Mouse (Mus musculus) midbrain, embryonic 15.5 days (tissue): ENCODE measurements around the gene Fsd1l. TPM values are rescaled to one million over a fixed set of nuclear protein-coding genes. Genes with fewer than 3 reads are reported as not detected.

Source experiments
- ATAC-seq: fragments of 200-750 bp; cut with Nextera tagmentation; replicated peaks from 2 replicates; pipeline ENCODE4 v1.8.0; 2017; ENCODE audit warnings: moderate TSS enrichment
- H3K27ac ChIP-seq: fragments of 300-500 bp; sonication (generic); 2 replicates; pipeline ENCODE4 v1.5.1; 2015; ENCODE audit warnings: mild to moderate bottlenecking, inconsistent platforms
- H3K27me3 ChIP-seq: fragments of 300-500 bp; sonication (generic); replicated peaks from 2 replicates; pipeline ENCODE4 v1.6.1; 2015; ENCODE audit warnings: inconsistent platforms
- H3K36me3 ChIP-seq: fragments of 300-500 bp; sonication (generic); replicated peaks from 2 replicates; pipeline ENCODE4 v1.6.1; 2015; ENCODE audit warnings: inconsistent platforms
- H3K4me1 ChIP-seq: fragments of 300-500 bp; sonication (generic); 2 replicates; pipeline ENCODE4 v1.6.1; 2015; ENCODE audit warnings: inconsistent platforms
- H3K4me2 ChIP-seq: fragments of 300-500 bp; sonication (generic); 2 replicates; pipeline ENCODE4 v1.6.1; 2015; ENCODE audit warnings: inconsistent platforms, mild to moderate bottlenecking, moderate library complexity
- H3K4me3 ChIP-seq: fragments of 300-500 bp; sonication (generic); 2 replicates; pipeline ENCODE4 v1.5.1; 2015; ENCODE audit warnings: mild to moderate bottlenecking, inconsistent platforms
- H3K9ac ChIP-seq: fragments of 300-500 bp; sonication (generic); 2 replicates; pipeline ENCODE4 v1.6.1; 2015; ENCODE audit warnings: mild to moderate bottlenecking, inconsistent platforms
- H3K9me3 ChIP-seq: fragments of 300-500 bp; sonication (generic); 2 replicates; pipeline ENCODE4 v1.6.1; 2016; ENCODE audit warnings: inconsistent platforms
- WGBS: fragments of 180-500 bp; shearing (Covaris S2); methylation state at CpG from one replicate; pipeline ENCODE4 v1.1.7; 2015; ENCODE audit warnings: mixed read lengths; 5-methylcytosine and 5-hydroxymethylcytosine counted together
- polyA plus RNA-seq: library from polyadenylated mRNA; unstranded; fragments of >200 nt; fragmentation: Nextera tagmentation; extraction: Ambion mirVana; gene quantifications from 2 replicates; pipeline ENCODE4 v1.2.1, GENCODE M21; 2015

Gene Fsd1l
- polyA plus RNA-seq = 35.4 and 42.7 TPM in 2 replicates

- WGBS = under 1% methylated on average over 87 of the region's 88 CpGs
- no peaks in the 10 kb centered on the region for H3K36me3 ChIP-seq
- H3K27ac ChIP-seq = peak within 1 kb of the TSS; percentile 95
- ATAC-seq = peak; percentile 93
- H3K9ac ChIP-seq = peak within 1 kb of the TSS; percentile 89
- H3K4me1 ChIP-seq = peaks cover 46% of the 10 kb centered on the region
- peak within 1 kb of the TSS; percentile 85 for H3K4me3 ChIP-seq
- no peaks in the 10 kb centered on the region for H3K9me3 ChIP-seq
- H3K27me3 ChIP-seq = no peaks in the 10 kb centered on the region
- H3K4me2 ChIP-seq = peak within 1 kb of the TSS; percentile 75
Observed at GRCm38 (mm10) chr4:53631316-53632010, at the start of gene Fsd1l. Gene Fsd1l, plus strand, starts transcription at chr4:53631471.

- H3K4me2 ChIP-seq = no peak overlapping the region
- H3K4me3 ChIP-seq = no peak overlapping the region
- no peaks in the 10 kb centered on the region for H3K9me3 ChIP-seq
- no peak overlapping the region for H3K9ac ChIP-seq
- H3K27me3 ChIP-seq = no peaks in the 10 kb centered on the region
- H3K4me1 ChIP-seq = 0 out of 2 replicates have a peak, but pooled peaks cover 4% of the 10 kb centered on the region
- H3K27ac ChIP-seq = no peak overlapping the region
- no peaks in the 10 kb centered on the region for H3K36me3 ChIP-seq
- ATAC-seq = no peak
Observed at GRCm38 (mm10) chr4:53587676-53588075, 43.6 kb upstream of the Fsd1l start.

DNA sequence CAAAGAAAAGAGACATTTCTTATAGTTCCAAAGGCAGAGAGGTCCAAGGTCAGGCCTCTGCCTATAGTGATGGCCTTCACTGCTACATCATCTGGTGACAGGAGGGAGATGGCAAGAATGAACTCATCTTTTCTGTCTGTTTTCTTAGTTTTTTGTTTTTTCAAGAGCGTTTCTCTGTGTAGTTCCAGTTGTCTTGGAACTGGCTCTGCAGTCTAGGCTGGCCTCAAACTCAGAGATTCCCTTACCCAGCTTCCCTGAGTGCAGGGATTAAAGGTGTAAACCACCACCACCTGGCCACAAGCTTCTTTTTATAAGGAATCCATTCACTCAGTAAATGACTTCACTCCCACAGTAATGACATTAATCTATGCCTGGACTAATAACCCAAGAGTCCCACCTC lies 42.3 kb upstream of the Fsd1l start:
- Histone ChIP-seq H3K4me3 (no peak overlapping the region), H3K27me3 (no peaks in the 10 kb centered on the region), H3K4me2 (no peak overlapping the region), H3K36me3 (no peaks in the 10 kb centered on the region), H3K27ac (no peak overlapping the region), H3K4me1 (0 out of 2 replicates have a peak, but pooled peaks cover 4% of the 10 kb centered on the region), H3K9ac (no peak overlapping the region), H3K9me3 (no peaks in the 10 kb centered on the region)
- WGBS = 76% methylated on average over 1 of the region's 1 CpGs
- no peak for ATAC-seq

DNA sequence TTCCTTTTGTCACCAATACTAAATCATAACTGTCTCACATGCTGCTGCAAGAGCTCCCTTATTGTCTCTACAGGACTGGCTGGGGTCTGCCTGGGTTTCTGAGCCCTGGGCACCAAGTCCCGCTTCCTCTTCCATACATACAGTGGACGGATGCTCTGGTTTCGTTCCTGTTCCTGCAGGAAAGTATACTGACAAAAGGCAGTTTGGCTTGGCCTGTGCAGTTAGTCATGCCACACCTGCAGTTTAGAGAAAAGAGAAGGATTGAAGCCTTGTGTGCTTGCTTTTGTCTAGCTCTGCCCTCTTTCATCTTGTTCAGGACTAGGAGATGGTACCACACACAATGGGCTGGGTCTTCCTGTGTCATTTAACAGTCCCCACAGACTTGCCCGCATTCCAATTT lies 41.8 kb upstream of the Fsd1l start:
- Histone ChIP-seq H3K9me3 (no peaks in the 10 kb centered on the region), H3K27me3 (no peaks in the 10 kb centered on the region), H3K27ac (no peak overlapping the region), H3K9ac (no peak overlapping the region), H3K36me3 (no peaks in the 10 kb centered on the region), H3K4me1 (0 out of 2 replicates have a peak, but pooled peaks cover 4% of the 10 kb centered on the region), H3K4me3 (no peak overlapping the region), H3K4me2 (no peak overlapping the region)
- 88% methylated on average over 4 of the region's 4 CpGs for WGBS
- no peak for ATAC-seq

DNA sequence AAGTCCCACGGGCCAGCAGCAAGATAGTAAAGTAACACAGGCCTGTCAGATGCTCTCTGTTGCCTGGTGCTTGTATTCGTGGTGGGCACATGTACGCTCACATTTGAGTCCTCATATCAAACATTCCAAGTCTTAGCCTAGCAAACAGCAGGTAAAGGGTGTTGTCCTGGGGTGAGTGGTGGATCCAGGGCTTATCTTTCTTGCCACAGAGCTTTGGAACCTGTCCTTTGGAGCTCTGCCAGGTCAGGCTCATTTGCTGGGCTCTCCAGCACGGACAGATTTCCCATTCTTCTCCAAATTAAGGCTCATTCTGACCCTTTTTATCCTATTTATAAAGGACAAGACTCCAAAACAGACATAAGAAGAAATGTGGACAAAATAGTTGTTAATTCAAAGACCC lies 41.1 kb upstream of the Fsd1l start:
- H3K27me3 ChIP-seq = no peaks in the 10 kb centered on the region
- H3K9me3 ChIP-seq = no peaks in the 10 kb centered on the region
- no peak for ATAC-seq
- no peak overlapping the region for H3K9ac ChIP-seq
- no peaks in the 10 kb centered on the region for H3K36me3 ChIP-seq
- H3K27ac ChIP-seq = no peak overlapping the region
- 64% methylated on average over 4 of the region's 4 CpGs for WGBS
- no peak overlapping the region for H3K4me3 ChIP-seq
- no peak overlapping the region for H3K4me2 ChIP-seq
- H3K4me1 ChIP-seq = 0 out of 2 replicates have a peak, but pooled peaks cover 4% of the 10 kb centered on the region

- Histone ChIP-seq H3K4me3 (no peak overlapping the region), H3K9ac (no peak overlapping the region), H3K4me2 (no peak overlapping the region), H3K36me3 (no peaks in the 10 kb centered on the region), H3K27ac (no peak overlapping the region), H3K27me3 (no peaks in the 10 kb centered on the region), H3K4me1 (0 out of 2 replicates have a peak, but pooled peaks cover 4% of the 10 kb centered on the region), H3K9me3 (no peaks in the 10 kb centered on the region)
- no peak for ATAC-seq
- 89% methylated on average over 7 of the region's 7 CpGs for WGBS
Observed at GRCm38 (mm10) chr4:53590691-53591447, 40.4 kb upstream of the Fsd1l start.

DNA sequence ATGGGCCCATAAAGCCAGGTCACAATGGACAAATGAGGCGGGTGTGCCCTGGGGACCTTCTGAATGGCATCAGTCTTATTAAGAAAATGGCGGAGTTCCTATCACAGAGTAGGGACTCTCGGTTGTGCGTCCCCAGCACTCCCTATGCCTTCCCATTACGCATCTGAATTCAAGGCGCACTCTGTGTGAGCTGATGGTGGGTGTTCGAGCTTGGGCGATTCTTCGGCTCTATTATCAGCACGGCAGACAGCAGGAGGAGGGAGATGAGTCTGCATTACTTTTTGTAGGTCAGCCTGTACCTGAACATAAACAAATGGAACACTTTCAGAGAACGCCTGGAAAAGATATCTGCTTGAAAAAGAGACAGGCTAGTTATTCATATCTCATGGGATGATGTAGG lies 39.7 kb upstream of the Fsd1l start:
- Histone ChIP-seq H3K4me2 (no peak overlapping the region), H3K27ac (peak overlapping the region; percentile 15; the same call in 1 of the 2 replicates), H3K9me3 (no peaks in the 10 kb centered on the region), H3K36me3 (no peaks in the 10 kb centered on the region), H3K4me3 (no peak overlapping the region), H3K27me3 (no peaks in the 10 kb centered on the region), H3K4me1 (0 out of 2 replicates have a peak, but pooled peaks cover 6% of the 10 kb centered on the region), H3K9ac (no peak overlapping the region)
- 76% methylated on average over 11 of the region's 11 CpGs for WGBS
- no peak for ATAC-seq

DNA sequence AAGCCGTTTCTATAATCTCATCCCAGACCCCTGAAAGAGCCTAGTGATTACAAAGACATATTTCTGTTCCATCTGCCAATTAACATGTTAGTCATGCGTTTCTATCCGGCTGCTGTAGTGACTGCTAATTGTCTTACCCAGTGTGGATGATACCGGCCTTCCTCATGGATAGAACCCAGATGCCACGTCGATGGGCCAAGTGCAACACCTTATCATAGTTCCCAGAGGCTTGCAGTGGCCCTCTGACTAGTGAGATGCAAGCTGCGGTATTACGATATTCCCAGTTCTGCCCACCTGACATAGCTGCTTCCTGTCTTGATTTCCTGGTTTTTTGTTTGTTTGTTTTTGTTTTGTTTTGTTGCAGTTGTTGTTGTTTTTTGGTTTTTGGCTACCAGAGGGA lies 39.3 kb upstream of the Fsd1l start:
- Histone ChIP-seq H3K27ac (peak overlapping the region; percentile 15; the same call in 1 of the 2 replicates), H3K4me3 (no peak overlapping the region), H3K36me3 (no peaks in the 10 kb centered on the region), H3K9ac (no peak overlapping the region), H3K27me3 (no peaks in the 10 kb centered on the region), H3K4me2 (no peak overlapping the region), H3K4me1 (0 out of 2 replicates have a peak, but pooled peaks cover 6% of the 10 kb centered on the region), H3K9me3 (no peaks in the 10 kb centered on the region)
- peak; percentile 42; the same call in 1 of the 2 replicates for ATAC-seq
- WGBS = 64% methylated on average over 8 of the region's 8 CpGs

DNA sequence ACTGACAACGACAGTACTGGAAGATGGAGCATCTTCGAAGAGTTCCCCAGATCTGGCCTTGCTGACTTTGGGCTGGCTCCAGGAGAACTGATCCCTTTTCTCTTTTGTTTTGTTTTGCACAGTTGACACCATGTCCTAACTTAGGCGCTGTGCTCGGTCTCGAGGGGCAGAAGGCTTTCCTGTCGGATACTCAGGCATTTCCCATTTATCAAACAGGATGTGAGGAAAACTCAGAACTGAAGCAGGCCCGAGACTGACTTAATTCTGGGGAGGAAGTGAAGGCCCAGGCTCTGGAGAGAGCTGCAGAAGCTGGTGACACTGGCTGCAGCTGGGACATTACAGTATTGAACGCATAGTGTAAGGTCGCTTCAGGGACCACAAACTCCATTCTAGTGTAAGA lies 38.9 kb upstream of the Fsd1l start:
- ATAC-seq = no peak
- Histone ChIP-seq H3K27me3 (no peaks in the 10 kb centered on the region), H3K4me1 (0 out of 2 replicates have a peak, but pooled peaks cover 6% of the 10 kb centered on the region), H3K36me3 (no peaks in the 10 kb centered on the region), H3K27ac (no peak overlapping the region), H3K4me2 (no peak overlapping the region), H3K9ac (no peak overlapping the region), H3K4me3 (no peak overlapping the region), H3K9me3 (no peaks in the 10 kb centered on the region)
- WGBS = 79% methylated on average over 9 of the region's 9 CpGs

GRCm38 (mm10) chr4:53594204-53594603 lies 37.1 kb upstream of the Fsd1l start:
- Histone ChIP-seq H3K4me1 (0 out of 2 replicates have a peak, but pooled peaks cover 6% of the 10 kb centered on the region), H3K4me2 (no peak overlapping the region), H3K36me3 (no peaks in the 10 kb centered on the region), H3K4me3 (no peak overlapping the region), H3K9ac (no peak overlapping the region), H3K27me3 (no peaks in the 10 kb centered on the region), H3K27ac (no peak overlapping the region), H3K9me3 (no peaks in the 10 kb centered on the region)
- WGBS = 26% methylated on average over 4 of the region's 4 CpGs
- ATAC-seq = peak; percentile 65

DNA sequence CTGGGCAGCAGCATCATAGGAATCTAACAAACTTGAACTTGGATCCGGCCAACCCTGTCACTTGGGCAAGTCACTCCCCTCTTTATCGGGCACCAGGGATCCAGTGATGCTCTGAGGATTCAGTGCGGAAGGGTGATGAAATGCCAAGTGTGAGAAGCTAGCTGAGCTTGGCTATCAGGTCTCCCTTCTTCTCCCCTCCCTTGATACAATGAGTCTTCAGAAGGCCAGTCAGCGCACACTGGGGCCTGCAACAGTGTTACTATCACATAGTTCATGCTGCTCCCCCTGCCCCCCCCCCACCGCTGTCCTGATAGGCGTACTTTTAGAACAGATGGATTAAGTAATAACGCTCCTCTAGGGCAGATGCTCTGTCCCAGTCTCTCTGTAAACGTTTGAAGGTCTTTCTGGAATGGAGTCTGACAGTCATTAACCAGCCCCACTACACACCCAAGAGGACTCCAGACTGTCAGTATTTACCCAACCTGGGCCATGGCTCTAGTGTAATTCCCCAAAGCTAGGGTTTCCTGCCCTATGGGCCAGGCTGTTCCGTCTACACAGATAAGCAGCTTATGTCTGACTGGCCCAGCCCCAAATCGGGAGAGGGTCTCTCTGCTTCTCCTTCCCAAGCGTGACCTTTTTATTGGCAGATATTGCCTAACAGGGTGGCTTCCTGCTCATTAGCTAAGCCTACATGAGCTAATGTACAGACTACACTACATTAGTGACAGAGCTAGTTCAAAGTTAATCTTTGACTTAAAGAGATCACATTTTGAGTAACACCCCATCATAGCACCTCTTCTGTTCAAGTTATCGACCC lies 35.8 kb upstream of the Fsd1l start:
- ATAC-seq = peak; percentile 46
- H3K9me3 ChIP-seq = no peaks in the 10 kb centered on the region
- H3K27me3 ChIP-seq = no peaks in the 10 kb centered on the region
- 56% methylated on average over 12 of the region's 12 CpGs for WGBS
- H3K4me1 ChIP-seq = 0 out of 2 replicates have a peak, but pooled peaks cover 6% of the 10 kb centered on the region
- H3K4me2 ChIP-seq = no peak overlapping the region
- H3K4me3 ChIP-seq = no peak overlapping the region
- H3K27ac ChIP-seq = no peak overlapping the region
- H3K9ac ChIP-seq = no peak overlapping the region
- H3K36me3 ChIP-seq = no peaks in the 10 kb centered on the region
